Mouse (Mus musculus) mesoderm, embryonic 11.5 days (tissue): ENCODE results near the gene Xpc.
A peak's percentile ranks its signal among the peaks of the same experiment; 100 is the strongest.

Experiments
- DNase-seq: peaks from one replicate; pipeline ENCODE4 v3.0.0-alpha.2; 2012; ENCODE audit warnings: low read depth, low spot score

Xpc gene

DNA sequence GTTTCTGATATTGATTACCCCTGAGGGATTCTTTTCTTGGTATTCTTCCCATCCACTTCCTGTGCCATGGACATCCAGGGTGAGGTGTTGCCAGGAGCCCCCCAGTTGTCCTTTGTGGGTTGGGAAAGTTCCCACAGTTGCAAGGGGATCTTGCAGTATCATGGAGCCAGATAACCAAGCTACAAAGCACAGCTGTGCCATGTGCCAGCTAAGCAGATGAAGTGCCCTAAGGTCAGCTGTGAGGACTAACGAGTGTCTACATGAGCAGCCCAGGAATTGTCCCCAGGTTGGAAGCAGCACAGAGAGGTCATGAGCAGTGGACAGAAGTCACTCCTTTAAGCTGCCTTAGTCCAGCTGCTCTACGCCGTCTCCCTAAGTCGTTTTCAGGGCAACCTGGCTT lies 9.9 kb upstream of the Xpc start:
- no peak for DNase-seq

DNA sequence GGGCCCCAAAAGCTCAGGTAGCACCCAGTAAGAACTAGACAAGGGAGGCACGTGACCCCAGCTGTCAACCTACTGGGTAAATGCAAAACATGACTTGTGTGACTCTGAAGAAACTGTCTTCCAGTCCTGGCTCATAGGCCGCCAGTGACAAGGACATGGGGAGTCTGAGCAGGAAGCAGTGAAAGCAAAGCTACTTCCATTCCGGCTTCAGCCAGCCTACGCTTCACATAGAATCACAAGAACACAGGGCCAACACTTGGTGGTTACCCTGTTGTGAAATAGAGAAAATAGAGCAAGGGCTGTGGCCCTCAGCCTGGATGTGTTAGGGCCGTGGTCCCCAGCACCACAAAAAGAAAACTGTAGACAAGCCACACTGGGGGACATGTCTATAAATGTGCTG lies 7.1 kb upstream of the Xpc start:
- DNase-seq = no peak

- no peak for DNase-seq
Measured at GRCm38 (mm10) chr6:91518454-91519020, 2.8 kb upstream of the Xpc start.

- DNase-seq = no peak
Measured at GRCm38 (mm10) chr6:91514737-91515362, 838 bp downstream of the Xpc start.

GRCm38 (mm10) chr6:91514135-91514534 lies 1.6 kb downstream of the Xpc start:
- DNase-seq = no peak

- no peak for DNase-seq
Measured at GRCm38 (mm10) chr6:91510211-91510610, 5.5 kb downstream of the Xpc start.

GRCm38 (mm10) chr6:91509326-91509725 lies 6.4 kb downstream of the Xpc start:
- peak; percentile 65 for DNase-seq

DNA sequence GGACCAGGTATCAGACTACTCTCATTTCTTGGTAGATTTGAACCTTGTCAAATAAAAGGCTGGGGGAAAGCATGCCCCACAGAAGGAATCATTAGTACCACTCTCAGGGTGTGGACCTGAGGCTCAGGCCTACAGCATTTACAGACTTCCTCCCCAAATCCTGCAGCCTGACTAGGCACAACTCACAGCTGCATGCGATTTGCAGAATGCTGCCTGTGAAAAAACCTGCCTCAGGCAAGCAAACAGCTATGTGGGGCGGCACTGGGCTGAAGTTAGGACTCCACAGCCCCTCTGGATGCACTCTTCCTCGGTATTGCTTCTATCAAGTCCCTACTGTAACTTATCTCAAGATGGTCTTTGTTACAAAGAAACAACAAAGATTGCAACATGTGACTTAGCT lies 7.6 kb downstream of the Xpc start:
- DNase-seq = no peak

DNA sequence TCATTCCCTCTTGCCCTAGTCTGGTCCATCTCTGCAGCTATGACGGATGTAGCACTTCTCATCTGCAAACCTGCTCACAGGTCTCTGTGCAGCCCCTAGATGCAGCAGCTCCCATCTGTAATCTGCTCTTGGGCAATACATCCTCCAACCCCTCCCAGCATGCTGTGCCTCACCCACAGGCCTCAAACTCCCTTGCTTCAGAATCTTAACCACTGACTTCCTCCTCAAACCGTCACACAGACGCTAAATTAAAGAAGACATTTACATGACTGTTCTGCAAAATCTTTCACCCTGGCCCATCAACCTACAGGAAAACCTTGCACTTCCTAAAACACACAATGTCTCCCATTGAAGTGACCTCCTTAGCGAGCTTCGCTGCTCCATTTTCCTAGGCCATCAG lies 9.7 kb downstream of the Xpc start:
- DNase-seq = no peak

GRCm38 (mm10) chr6:91503302-91503701 lies 12.4 kb downstream of the Xpc start:
- DNase-seq = no peak

DNA sequence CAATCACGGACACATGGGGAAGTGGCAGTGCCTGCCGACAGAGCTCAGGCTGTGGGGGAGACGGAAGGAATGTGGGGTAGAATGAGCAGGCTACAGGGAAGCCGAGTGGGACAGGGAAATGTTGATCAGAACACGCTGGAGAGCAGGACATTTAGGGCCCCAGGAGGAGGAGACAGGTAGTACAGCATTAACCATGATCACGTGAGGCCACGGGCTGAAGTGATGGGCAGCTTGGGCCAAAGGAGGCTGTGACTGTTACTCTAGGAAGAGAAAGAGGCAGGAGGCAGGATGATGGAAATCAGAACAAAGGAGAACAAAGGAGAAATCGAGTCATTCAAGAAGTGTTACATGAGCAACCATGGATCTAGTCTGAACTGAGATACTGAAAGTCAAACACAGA lies 21.2 kb downstream of the Xpc start:
- DNase-seq = no peak

- DNase-seq = no peak
Measured at GRCm38 (mm10) chr6:91493053-91493452, 22.6 kb downstream of the Xpc start.

GRCm38 (mm10) chr6:91491004-91491403 lies 24.7 kb downstream of the Xpc start:
- DNase-seq = no peak

GRCm38 (mm10) chr6:91489872-91490271 lies 25.8 kb downstream of the Xpc start:
- no peak for DNase-seq

GRCm38 (mm10) chr6:91488496-91489212 lies 27.0 kb downstream of the Xpc start:
- DNase-seq = no peak

GRCm38 (mm10) chr6:91486736-91487453 lies 28.8 kb downstream of the Xpc start:
- DNase-seq = no peak

GRCm38 (mm10) chr6:91483371-91483770 lies 32.3 kb downstream of the Xpc start:
- DNase-seq = no peak

DNA sequence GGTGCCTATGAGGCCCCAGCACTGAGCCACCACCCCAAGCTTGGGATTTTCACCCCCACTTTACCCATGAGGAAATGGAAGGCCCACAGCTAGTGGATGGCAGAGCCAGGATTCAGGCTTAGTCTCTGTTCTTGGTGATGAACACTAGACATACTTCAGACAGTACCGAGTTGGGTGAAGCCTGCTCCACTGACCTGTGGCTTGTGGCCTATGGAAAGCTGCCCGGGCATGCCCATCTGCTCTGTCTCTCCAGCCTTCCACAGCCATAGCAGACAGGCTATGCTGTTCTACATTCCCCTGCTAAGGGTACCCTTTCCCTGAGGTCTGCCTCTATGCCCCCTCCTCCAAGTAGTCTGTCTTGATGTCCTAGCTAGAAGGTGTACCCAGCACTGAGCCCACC lies 39.1 kb downstream of the Xpc start:
- no peak for DNase-seq

DNA sequence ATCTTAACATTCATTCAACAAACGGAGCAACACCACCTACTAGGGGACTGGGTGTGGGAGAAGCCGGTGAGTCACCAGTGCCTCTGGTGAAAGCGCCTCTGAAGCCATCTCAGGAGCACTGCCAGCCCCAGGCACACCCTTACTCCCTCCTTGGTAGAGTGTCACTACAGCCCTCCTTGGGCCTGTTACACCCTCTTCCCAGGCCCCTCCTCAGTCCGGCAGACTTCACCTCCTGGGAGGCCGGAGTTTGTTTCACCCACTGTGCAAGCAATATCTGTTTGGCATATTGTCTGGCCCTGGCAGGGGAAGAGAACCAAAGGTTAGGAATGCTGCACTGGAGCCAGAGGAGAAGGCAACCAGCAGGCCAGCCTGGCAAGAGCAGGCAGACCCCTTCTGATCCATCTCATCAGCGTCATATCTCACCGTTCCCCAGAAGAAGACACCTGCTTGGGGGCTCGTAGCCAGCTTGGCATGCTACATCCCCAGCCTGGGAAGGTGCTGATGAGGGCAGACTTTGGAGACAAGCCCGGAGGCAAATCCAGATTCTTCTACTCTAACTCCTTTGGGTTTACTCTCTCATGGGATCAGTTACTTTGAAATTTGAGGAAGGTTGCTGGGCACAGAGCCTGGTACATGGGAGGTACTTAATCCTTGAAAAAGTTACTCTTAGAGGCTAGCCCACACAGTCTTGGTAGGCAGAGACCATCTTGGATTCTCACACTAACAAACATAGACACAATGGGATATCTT lies 41.1 kb downstream of the Xpc start:
- DNase-seq = no peak

DNA sequence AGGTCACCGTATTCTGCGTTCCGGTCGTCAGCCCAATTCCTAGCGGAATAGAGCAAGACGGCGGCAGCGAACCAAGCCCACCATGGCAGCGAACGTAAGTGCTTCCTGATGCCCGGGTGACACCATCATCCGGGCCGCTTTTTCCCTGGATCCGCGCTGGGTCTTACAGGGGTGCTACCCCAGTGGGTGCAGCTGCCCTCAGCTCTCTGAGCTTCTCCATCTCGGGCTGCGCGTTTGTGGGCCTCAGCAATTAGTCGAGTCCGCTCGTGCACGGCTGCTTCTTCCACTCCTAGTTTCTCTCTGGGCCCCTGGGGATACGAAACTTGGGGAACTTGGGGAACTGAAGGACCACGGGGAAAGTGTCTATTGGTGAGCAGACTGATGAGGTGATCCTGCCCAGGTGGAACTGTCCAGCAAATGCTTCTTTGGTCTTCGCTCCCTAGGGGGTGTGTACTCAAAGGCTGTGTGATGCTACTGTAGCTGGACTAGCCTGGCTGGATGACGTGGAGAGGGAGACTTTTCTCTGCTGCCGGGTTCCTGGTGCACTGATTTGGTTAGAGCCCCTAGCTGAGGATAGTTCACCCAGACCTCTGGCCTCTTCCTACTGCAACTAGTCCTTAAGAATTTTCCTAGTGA lies 41.8 kb downstream of the Xpc start:
- DNase-seq = peak; percentile 23
